Mouse (Mus musculus): ENCODE results near the gene Golm1.

GRCm38 (mm10) chr13:59682629-59683028 lies 7.0 kb upstream of the Golm1 start:
- no peak for TF ChIP-seq CTCF (IDR thresholded peaks at IDR 0.05; ENCODE audit: control insufficient read depth, insufficient read depth, insufficient read length)
- TF ChIP-seq MYOD1 (IDR thresholded peaks at IDR 0.05; ENCODE audit: control insufficient read depth, insufficient read length, low read depth), result no peak
- TF ChIP-seq MAX (IDR thresholded peaks at IDR 0.05), result no peak
- TF ChIP-seq USF1 (IDR thresholded peaks at IDR 0.05; ENCODE audit: low read depth), result peak; percentile 24
